Mouse (Mus musculus) myocyte (in vitro differentiated cells): ENCODE measurements at regions not wholly inside any gene's neighbourhood (a gene's known extent, or its start where the extent isn't known, plus 50 kb on each side); places are given as distances from the start of the nearest gene placed in this dataset.

Experiments
- H3K27me3 ChIP-seq: one replicate; pipeline ENCODE4 v1.6.1; 2011; ENCODE audit not compliant: control insufficient read depth, insufficient read depth, insufficient read length
- H3K36me3 ChIP-seq: one replicate; pipeline ENCODE4 v1.6.1; 2011; ENCODE audit not compliant: control insufficient read depth, insufficient read depth
- H3K4me2 ChIP-seq: one replicate; pipeline ENCODE4 v1.6.1; 2011; ENCODE audit warnings: low read depth, control low read depth
- H3K4me3 ChIP-seq: one replicate; pipeline ENCODE4 v1.5.1; 2011; ENCODE audit warnings: mild to moderate bottlenecking, control low read depth, moderate library complexity
- H3K79me2 ChIP-seq: one replicate; pipeline ENCODE4 v1.6.1; 2011; ENCODE audit not compliant: control insufficient read depth, insufficient read depth
- H3ac ChIP-seq: one replicate; pipeline ENCODE4 v1.6.1; 2011; ENCODE audit not compliant: control insufficient read depth, insufficient read length
- CEBPB ChIP-seq: IDR thresholded peaks from 2 replicates; pipeline ENCODE4 v1.6.1; 2011; ENCODE audit warnings: mild to moderate bottlenecking, moderate library complexity; ENCODE audit not compliant: poor library complexity, insufficient read depth, severe bottlenecking
- E2F4 ChIP-seq: IDR thresholded peaks from one replicate; pipeline ENCODE4 v1.6.1; 2011; ENCODE audit warnings: mild to moderate bottlenecking, control low read depth, moderate library complexity; ENCODE audit not compliant: insufficient read depth
- MAX ChIP-seq: IDR thresholded peaks from one replicate; pipeline ENCODE4 v1.6.1; 2011; ENCODE audit warnings: low read depth, mild to moderate bottlenecking, control low read depth
- MYOD1 ChIP-seq, 3 experiments: IDR thresholded peaks; one replicate each; pipeline ENCODE4 v1.6.1; 2011; ENCODE audit warnings: control low read depth in 2 of 3, low read depth in 2 of 3, mild to moderate bottlenecking in 2 of 3, moderate library complexity in 1 of 3; ENCODE audit not compliant: insufficient read length in 2 of 3, control insufficient read depth in 1 of 3
- MYOG ChIP-seq, 3 experiments: IDR thresholded peaks; one replicate each; pipeline ENCODE4 v1.6.1; 2011; ENCODE audit warnings: control low read depth in 2 of 3, low read depth in 2 of 3, mild to moderate bottlenecking in 2 of 3; ENCODE audit not compliant: insufficient read length in 2 of 3, control insufficient read depth in 1 of 3, insufficient read depth in 1 of 3
- POLR2A ChIP-seq: IDR thresholded peaks from one replicate; pipeline ENCODE4 v1.6.1; 2011; ENCODE audit warnings: low read depth, mild to moderate bottlenecking, control low read depth, moderate library complexity; ENCODE audit not compliant: insufficient read length
- POLR2AphosphoS2 ChIP-seq: IDR thresholded peaks from one replicate; pipeline ENCODE4 v1.6.1; 2011; ENCODE audit warnings: low read depth, control low read depth; ENCODE audit not compliant: insufficient read length
- REST ChIP-seq: IDR thresholded peaks from one replicate; pipeline ENCODE4 v1.6.1; 2011; ENCODE audit warnings: mild to moderate bottlenecking, control low read depth, moderate library complexity; ENCODE audit not compliant: insufficient read depth, insufficient read length
- SRF ChIP-seq: IDR thresholded peaks from one replicate; pipeline ENCODE4 v1.6.1; 2011; ENCODE audit warnings: low read depth; ENCODE audit not compliant: control insufficient read depth, insufficient read length
- TCF12 ChIP-seq: IDR thresholded peaks from one replicate; pipeline ENCODE4 v1.6.1; 2011; ENCODE audit warnings: mild to moderate bottlenecking, control low read depth; ENCODE audit not compliant: poor library complexity, insufficient read depth, severe bottlenecking
- TCF3 ChIP-seq: IDR thresholded peaks from one replicate; pipeline ENCODE4 v1.6.1; 2011; ENCODE audit warnings: low read depth, control low read depth; ENCODE audit not compliant: insufficient read length
- USF1 ChIP-seq: IDR thresholded peaks from one replicate; pipeline ENCODE4 v1.6.1; 2011; ENCODE audit warnings: low read depth, mild to moderate bottlenecking, control low read depth, moderate library complexity

DNA sequence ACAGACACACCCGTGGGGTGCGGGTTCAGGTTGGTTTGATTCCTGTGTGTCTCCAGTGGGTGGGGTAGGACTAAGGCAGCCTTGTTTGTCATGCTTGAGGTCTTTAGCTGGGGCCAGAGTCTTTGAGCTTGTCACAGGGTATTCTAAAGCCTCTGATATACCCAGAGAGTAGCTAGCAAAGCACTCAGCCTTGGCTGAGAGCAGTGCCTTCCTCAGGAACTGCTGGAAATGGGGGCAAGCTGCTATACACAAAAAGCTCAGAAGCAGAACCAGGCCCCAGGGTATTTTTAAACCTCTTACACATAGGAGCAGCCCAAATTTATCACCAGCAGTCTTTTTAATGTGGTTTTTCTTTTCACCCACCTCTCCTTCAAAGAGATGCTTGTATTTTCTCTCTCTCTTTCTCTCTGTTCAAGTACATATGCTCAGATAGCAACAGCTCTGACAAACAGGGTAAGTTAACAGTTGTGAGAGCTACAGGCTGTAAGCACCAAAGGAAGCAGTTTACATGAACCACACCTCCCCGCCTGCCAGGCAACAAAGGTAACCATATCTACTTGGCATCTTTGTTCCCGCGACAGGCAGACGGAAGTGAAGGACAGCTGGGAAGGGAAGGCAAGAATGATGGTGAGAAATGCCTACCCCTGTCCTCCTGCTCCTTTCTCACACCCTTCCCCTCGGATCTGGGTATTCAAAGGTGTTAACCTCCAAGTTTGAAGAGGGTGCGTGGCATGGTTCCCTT lies 74.6 kb upstream of the Rasgrp1 start:
- no peak for TF ChIP-seq USF1
- no peak for TF ChIP-seq REST
- TF ChIP-seq TCF12, result no peak
- TF ChIP-seq MYOD1 (IDR thresholded peaks at IDR 0.05; ENCODE audit: control insufficient read depth in 1 of 3, insufficient read length in 2 of 3, low read depth in 2 of 3), result no peak
- no peak for TF ChIP-seq TCF3
- no peak for TF ChIP-seq SRF
- TF ChIP-seq POLR2AphosphoS2, result no peak
- no peak for TF ChIP-seq E2F4
- TF ChIP-seq CEBPB, result no peak
- no peak for TF ChIP-seq POLR2A
- no peak for TF ChIP-seq MYOG (IDR thresholded peaks at IDR 0.05; ENCODE audit: control insufficient read depth in 1 of 3, insufficient read depth in 1 of 3, insufficient read length in 2 of 3, low read depth in 2 of 3)
- no peak for TF ChIP-seq MAX

DNA sequence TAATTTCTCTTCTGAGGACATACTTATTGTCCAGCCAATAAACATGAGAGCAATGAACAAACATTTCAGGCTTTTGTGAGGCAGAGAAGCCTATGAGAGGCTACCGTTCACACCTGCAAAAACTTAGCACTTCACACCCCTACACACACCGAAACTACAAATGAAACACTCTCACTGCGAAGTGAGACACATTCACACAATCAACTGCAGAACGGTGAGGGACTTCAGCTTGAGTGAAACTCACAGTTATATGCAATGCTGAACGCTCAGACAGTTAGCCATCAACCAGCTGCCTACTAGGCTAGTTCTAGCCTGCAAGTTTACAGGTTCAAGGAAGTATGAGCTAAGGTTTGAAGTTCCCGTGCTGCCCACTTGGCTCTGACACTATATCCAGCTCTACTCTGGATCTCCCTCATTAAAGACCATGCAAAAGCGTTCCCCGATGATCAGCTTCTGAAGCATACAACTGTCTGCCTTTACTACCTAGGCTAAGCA lies 75.4 kb upstream of the Rasgrp1 start:
- Histone ChIP-seq H3K79me2 (no peaks in the 10 kb centered on the region), H3K4me2 (no peak overlapping the region), H3K36me3 (no peaks in the 10 kb centered on the region), H3K4me3 (no peak overlapping the region), H3K27me3 (peaks cover 50% of the 10 kb centered on the region), H3ac (no peak overlapping the region)
- TF ChIP-seq CEBPB (no peak), MAX (no peak), REST (no peak), TCF3 (no peak), TCF12 (no peak), POLR2AphosphoS2 (no peak), POLR2A (no peak), E2F4 (no peak), MYOG (IDR thresholded peaks at IDR 0.05; ENCODE audit: control insufficient read depth in 1 of 3, insufficient read depth in 1 of 3, insufficient read length in 2 of 3, low read depth in 2 of 3) (no peak), MYOD1 (IDR thresholded peaks at IDR 0.05; ENCODE audit: control insufficient read depth in 1 of 3, insufficient read length in 2 of 3, low read depth in 2 of 3) (no peak)

More for the DNA sequence above, 74.6 kb upstream of the Rasgrp1 start:
- peaks cover 43% of the 10 kb centered on the region for H3K27me3 ChIP-seq
- no peaks in the 10 kb centered on the region for H3K36me3 ChIP-seq
- no peak overlapping the region for H3K4me2 ChIP-seq
- no peaks in the 10 kb centered on the region for H3K79me2 ChIP-seq
- no peak overlapping the region for H3K4me3 ChIP-seq
- no peak overlapping the region for H3ac ChIP-seq

- no peak for TF ChIP-seq CEBPB
- TF ChIP-seq SRF, result no peak
- no peak for TF ChIP-seq POLR2A
- TF ChIP-seq MYOG (IDR thresholded peaks at IDR 0.05; ENCODE audit: control insufficient read depth in 1 of 3, insufficient read depth in 1 of 3, insufficient read length in 2 of 3, low read depth in 2 of 3), result no peak
- TF ChIP-seq E2F4, result no peak
- no peak for TF ChIP-seq USF1
- no peak for TF ChIP-seq MAX
- TF ChIP-seq REST, result no peak
- TF ChIP-seq TCF3, result no peak
- TF ChIP-seq POLR2AphosphoS2, result no peak
- TF ChIP-seq MYOD1 (IDR thresholded peaks at IDR 0.05; ENCODE audit: control insufficient read depth in 1 of 3, insufficient read length in 2 of 3, low read depth in 2 of 3), result no peak
- TF ChIP-seq TCF12, result no peak
- H3K4me2 ChIP-seq, result no peak overlapping the region
- peaks cover 50% of the 10 kb centered on the region for H3K27me3 ChIP-seq
- H3K4me3 ChIP-seq, result no peak overlapping the region
- H3K36me3 ChIP-seq, result no peaks in the 10 kb centered on the region
- no peaks in the 10 kb centered on the region for H3K79me2 ChIP-seq
- H3ac ChIP-seq, result no peak overlapping the region
Measured at GRCm38 (mm10) chr2:117418711-117419110, 75.9 kb upstream of the Rasgrp1 start.

DNA sequence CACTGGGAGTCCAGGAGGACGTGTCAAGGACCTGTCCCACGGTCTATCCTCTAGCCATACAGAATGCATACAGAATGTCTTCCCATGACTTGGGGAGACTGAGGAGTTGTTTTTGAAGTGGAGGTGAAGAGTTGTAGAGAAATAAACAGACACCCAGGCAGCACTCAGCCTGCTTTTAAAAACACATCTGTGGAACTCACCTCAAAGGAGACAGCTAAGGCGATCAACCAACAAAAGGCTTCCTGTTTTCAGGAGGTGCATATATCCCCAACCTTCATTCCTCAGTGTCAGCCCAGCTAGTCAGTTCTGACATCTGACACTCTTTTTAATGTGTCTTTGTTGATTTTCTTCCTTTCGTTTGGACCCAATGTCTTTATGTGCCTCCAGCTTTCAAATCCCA lies 78.6 kb upstream of the Rasgrp1 start:
- H3K4me3 ChIP-seq, result no peak overlapping the region
- H3K36me3 ChIP-seq, result no peaks in the 10 kb centered on the region
- no peak overlapping the region for H3ac ChIP-seq
- no peak for TF ChIP-seq USF1
- no peak for TF ChIP-seq MYOG (IDR thresholded peaks at IDR 0.05; ENCODE audit: control insufficient read depth in 1 of 3, insufficient read depth in 1 of 3, insufficient read length in 2 of 3, low read depth in 2 of 3)
- TF ChIP-seq TCF3, result no peak
- TF ChIP-seq POLR2A, result no peak
- H3K79me2 ChIP-seq, result no peaks in the 10 kb centered on the region
- H3K27me3 ChIP-seq, result peaks cover 41% of the 10 kb centered on the region
- H3K4me2 ChIP-seq, result no peak overlapping the region

DNA sequence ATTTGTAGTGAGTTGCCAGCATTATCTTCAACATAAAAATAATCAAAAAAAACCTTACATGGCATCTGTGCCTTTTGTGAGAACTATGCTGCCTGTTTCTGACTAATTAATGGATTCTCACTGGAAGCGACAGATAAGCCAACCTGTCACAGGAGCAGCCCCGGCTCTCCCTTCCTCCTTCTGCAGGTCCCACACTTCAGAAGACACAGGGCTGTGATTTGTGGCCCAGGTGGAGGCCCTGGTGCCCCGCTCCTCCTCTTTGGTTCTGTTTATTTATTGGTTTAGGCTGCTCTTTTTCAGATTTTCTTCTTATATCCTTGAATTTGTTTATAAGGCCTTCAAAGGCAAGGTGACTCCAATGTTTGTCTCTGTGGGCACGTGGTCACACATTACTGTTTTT lies 80.0 kb upstream of the Rasgrp1 start:
- Histone ChIP-seq H3K4me2 (no peak overlapping the region), H3K79me2 (no peaks in the 10 kb centered on the region), H3K4me3 (no peak overlapping the region), H3ac (no peak overlapping the region), H3K27me3 (peaks cover 31% of the 10 kb centered on the region), H3K36me3 (no peaks in the 10 kb centered on the region)
- TF ChIP-seq MAX (no peak), CEBPB (no peak), TCF3 (no peak), E2F4 (no peak)
